Mouse (Mus musculus) intestine, embryonic 14.5 days (tissue): ENCODE data around the gene Glod5. TPM values are rescaled to one million over a fixed set of nuclear protein-coding genes. Genes with fewer than 3 reads are reported as not detected.

Source experiments
- ATAC-seq: fragments of 200-750 bp; cut with Nextera tagmentation; replicated peaks from 2 replicates; pipeline ENCODE4 v1.8.0; 2017; ENCODE audit warnings: low read depth, moderate number of reproducible peaks, moderate TSS enrichment, moderate library complexity; ENCODE audit not compliant: low FRiP score, low TSS enrichment
- DNase-seq: peaks from one replicate; pipeline ENCODE4 v3.0.0-alpha.2; 2018; ENCODE audit warnings: low spot score
- H3K27ac ChIP-seq: fragments of 300-500 bp; sonication (generic); 2 replicates; pipeline ENCODE4 v1.5.1; 2014; ENCODE audit warnings: low read depth, mild to moderate bottlenecking, control low read depth
- H3K27me3 ChIP-seq: fragments of 300-500 bp; sonication (generic); replicated peaks from 2 replicates; pipeline ENCODE4 v1.6.1; 2014; ENCODE audit warnings: low read length, control low read depth; ENCODE audit not compliant: control insufficient read depth, insufficient read depth
- H3K36me3 ChIP-seq: fragments of 300-500 bp; sonication (generic); 2 replicates; pipeline ENCODE4 v1.6.1; 2014; ENCODE audit warnings: low read length, control low read depth; ENCODE audit not compliant: control insufficient read depth, insufficient read depth
- H3K4me1 ChIP-seq: fragments of 300-500 bp; sonication (generic); replicated peaks from 2 replicates; pipeline ENCODE4 v1.6.1; 2014; ENCODE audit warnings: low read length, control low read depth, mixed read lengths; ENCODE audit not compliant: control insufficient read depth, insufficient read depth
- H3K4me2 ChIP-seq: fragments of 300-500 bp; sonication (generic); 2 replicates; pipeline ENCODE4 v1.6.1; 2014; ENCODE audit warnings: low read length
- H3K4me3 ChIP-seq: fragments of 300-500 bp; sonication (generic); 2 replicates; pipeline ENCODE4 v1.5.1; 2014; ENCODE audit warnings: low read depth, low read length, control low read depth, mixed read lengths
- H3K9ac ChIP-seq: fragments of 300-500 bp; sonication (generic); 2 replicates; pipeline ENCODE4 v1.6.1; 2014; ENCODE audit warnings: mild to moderate bottlenecking, low read length
- H3K9me3 ChIP-seq: fragments of 300-500 bp; sonication (generic); 2 replicates; pipeline ENCODE4 v1.6.1; 2016; ENCODE audit warnings: low read length, control low read depth; ENCODE audit not compliant: control insufficient read depth
- WGBS: fragments of 180-500 bp; shearing (Covaris S2); extraction: QIAGEN DNeasy Blood & Tissue Kit; methylation state at CpG from one replicate; pipeline ENCODE4 v1.1.7; 2014; 5-methylcytosine and 5-hydroxymethylcytosine counted together
- polyA plus RNA-seq: library from polyadenylated mRNA; unstranded; fragments of >200 nt; fragmentation: Nextera tagmentation; extraction: Ambion mirVana; gene quantifications from 2 replicates; pipeline ENCODE4 v1.2.1, GENCODE M21; 2014

Gene Glod5
- polyA plus RNA-seq, 1 experiment from 2014 or later, result not detected

GRCm38 (mm10) chrX:7992379-7993067 is 25.8 kb downstream of the Glod5 start:
- no peak overlapping the region for H3K27ac ChIP-seq
- no peak for DNase-seq
- no peaks in the 10 kb centered on the region for H3K27me3 ChIP-seq
- no peaks in the 10 kb centered on the region for H3K36me3 ChIP-seq
- 53% methylated on average over 8 of the region's 8 CpGs for WGBS
- no peak overlapping the region for H3K4me3 ChIP-seq
- H3K9me3 ChIP-seq, result no peaks in the 10 kb centered on the region
- H3K4me2 ChIP-seq, result no peak overlapping the region
- H3K4me1 ChIP-seq, result no peaks in the 10 kb centered on the region
- no peak for ATAC-seq
- H3K9ac ChIP-seq, result no peak overlapping the region

GRCm38 (mm10) chrX:7981368-7981767 is 36.9 kb downstream of the Glod5 start:
- DNase-seq (no peak), ATAC-seq (no peak)
- Histone ChIP-seq H3K27ac (no peak overlapping the region), H3K9me3 (no peaks in the 10 kb centered on the region), H3K4me3 (no peak overlapping the region), H3K4me2 (no peak overlapping the region), H3K27me3 (no peaks in the 10 kb centered on the region), H3K36me3 (no peaks in the 10 kb centered on the region), H3K9ac (no peak overlapping the region), H3K4me1 (no peaks in the 10 kb centered on the region)
- WGBS, result 87% methylated on average over 7 of the region's 7 CpGs

GRCm38 (mm10) chrX:7977892-7978291 is 40.4 kb downstream of the Glod5 start, which contains the start of gene Gata1:
Gene Gata1 (minus strand): TSS chrX:7978071.
- H3K9me3 ChIP-seq, result no peaks in the 10 kb centered on the region
- no peaks in the 10 kb centered on the region for H3K4me1 ChIP-seq
- H3K36me3 ChIP-seq, result no peaks in the 10 kb centered on the region
- no peaks in the 10 kb centered on the region for H3K27me3 ChIP-seq
- no peak within 1 kb of the TSS for H3K4me2 ChIP-seq
- WGBS, result 86% methylated on average over 11 of the region's 11 CpGs
- DNase-seq (no peak), ATAC-seq (no peak)
- H3K9ac ChIP-seq, result no peak within 1 kb of the TSS
- no peak within 1 kb of the TSS for H3K4me3 ChIP-seq
- H3K27ac ChIP-seq, result no peak within 1 kb of the TSS

- Histone ChIP-seq H3K9ac (no peak overlapping the region), H3K4me1 (no peaks in the 10 kb centered on the region), H3K4me2 (no peak overlapping the region), H3K27ac (no peak overlapping the region), H3K9me3 (no peaks in the 10 kb centered on the region), H3K4me3 (no peak overlapping the region), H3K36me3 (no peaks in the 10 kb centered on the region), H3K27me3 (no peaks in the 10 kb centered on the region)
- DNase-seq (no peak), ATAC-seq (no peak)
- WGBS, result 80% methylated on average over 4 of the region's 4 CpGs
Measured at GRCm38 (mm10) chrX:7971292-7971691, 47.0 kb downstream of the Glod5 start.

- WGBS, result 77% methylated on average over 3 of the region's 3 CpGs
- Histone ChIP-seq H3K9ac (no peak overlapping the region), H3K9me3 (no peaks in the 10 kb centered on the region), H3K27me3 (no peaks in the 10 kb centered on the region), H3K36me3 (no peaks in the 10 kb centered on the region), H3K27ac (no peak overlapping the region), H3K4me2 (no peak overlapping the region), H3K4me1 (no peaks in the 10 kb centered on the region), H3K4me3 (no peak overlapping the region)
- DNase-seq, result no peak
- ATAC-seq, result no peak
Measured at GRCm38 (mm10) chrX:7968899-7969298, 49.4 kb downstream of the Glod5 start.

GRCm38 (mm10) chrX:7968226-7968625 is 50.1 kb downstream of the Glod5 start:
- 72% methylated on average over 8 of the region's 8 CpGs for WGBS
- no peak for ATAC-seq

DNA sequence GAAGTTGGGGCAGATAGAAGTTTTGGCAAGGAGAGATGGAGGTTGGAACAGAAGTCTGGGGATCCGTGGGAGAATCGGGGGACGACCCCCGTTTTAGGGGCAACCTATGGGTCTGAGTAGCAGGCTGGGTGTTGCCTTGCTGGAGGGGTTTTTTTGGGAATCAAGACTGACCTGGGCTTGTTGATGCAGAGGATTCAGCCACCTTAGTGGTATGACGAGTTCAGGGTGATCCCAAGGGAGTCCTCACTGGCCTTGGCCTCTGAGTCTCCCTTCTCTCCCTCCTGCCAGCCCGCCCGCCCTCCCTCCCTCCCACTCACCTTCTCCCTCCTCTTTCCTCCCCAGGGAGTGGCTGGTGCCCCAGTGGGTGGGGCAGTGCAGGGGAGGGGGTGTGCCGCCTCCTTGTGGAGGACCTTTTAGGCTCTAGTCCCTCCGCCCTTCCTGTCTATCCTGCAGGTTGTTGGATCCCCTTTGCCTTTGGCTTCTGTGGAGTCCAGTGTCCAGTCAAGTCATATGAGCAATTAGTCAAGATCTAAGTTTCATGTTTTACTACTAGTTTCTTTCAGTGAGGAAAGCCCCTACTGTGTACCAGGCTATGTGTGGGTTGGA is 50.6 kb downstream of the Glod5 start:
- Histone ChIP-seq H3K4me2 (no peak overlapping the region), H3K27me3 (no peaks in the 10 kb centered on the region), H3K36me3 (no peaks in the 10 kb centered on the region), H3K4me3 (no peak overlapping the region), H3K9ac (no peak overlapping the region), H3K27ac (no peak overlapping the region), H3K9me3 (no peaks in the 10 kb centered on the region), H3K4me1 (no peaks in the 10 kb centered on the region)
- ATAC-seq, result no peak
- 87% methylated on average over 8 of the region's 9 CpGs for WGBS
- no peak for DNase-seq

More at GRCm38 (mm10) chrX:7968226-7968625, 50.1 kb downstream of the Glod5 start:
- Histone ChIP-seq H3K4me3 (no peak overlapping the region), H3K27me3 (no peaks in the 10 kb centered on the region), H3K9ac (no peak overlapping the region), H3K9me3 (no peaks in the 10 kb centered on the region), H3K36me3 (no peaks in the 10 kb centered on the region), H3K4me1 (no peaks in the 10 kb centered on the region), H3K4me2 (no peak overlapping the region), H3K27ac (no peak overlapping the region)
- no peak for DNase-seq

DNA sequence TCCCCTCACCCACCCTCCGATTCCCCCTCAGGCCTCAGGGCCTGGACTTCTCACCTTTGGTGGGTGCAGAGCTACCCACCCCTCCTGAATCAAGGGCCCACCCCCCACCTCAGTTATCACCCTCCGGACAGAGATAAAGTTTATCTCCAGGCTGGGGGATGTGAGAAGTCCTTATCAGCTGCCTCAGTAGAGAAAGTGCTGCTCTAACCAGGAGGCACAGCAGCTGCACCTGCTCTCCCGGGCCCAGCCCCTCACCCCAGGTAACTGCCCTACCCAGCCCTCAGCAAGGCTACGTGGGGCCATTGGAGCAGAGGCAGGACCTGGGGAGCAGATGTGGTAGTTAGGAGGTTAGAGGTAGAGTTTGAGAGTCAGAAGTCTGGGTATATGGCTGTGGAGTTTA is 52.1 kb downstream of the Glod5 start:
- ATAC-seq, result no peak
- no peak overlapping the region for H3K4me3 ChIP-seq
- H3K9ac ChIP-seq, result no peak overlapping the region
- H3K9me3 ChIP-seq, result no peaks in the 10 kb centered on the region
- H3K27me3 ChIP-seq, result no peaks in the 10 kb centered on the region
- no peak overlapping the region for H3K4me2 ChIP-seq
- DNase-seq, result no peak
- H3K36me3 ChIP-seq, result no peaks in the 10 kb centered on the region
- no peaks in the 10 kb centered on the region for H3K4me1 ChIP-seq
- no peak overlapping the region for H3K27ac ChIP-seq
- WGBS, result 68% methylated on average over 4 of the region's 4 CpGs
